Mouse (Mus musculus) ovary, adult 18-20 months (tissue): ENCODE measurements around the gene Grasp.

Source experiments
- DNase-seq: peaks from one replicate; pipeline ENCODE4 v3.0.0; 2022; ENCODE audit warnings: low spot score, mixed read lengths

The Grasp gene

GRCm38 (mm10) chr15:101194951-101195823 lies 28.8 kb upstream of the Grasp start:
- no peak for DNase-seq

GRCm38 (mm10) chr15:101196079-101196795 lies 27.8 kb upstream of the Grasp start:
- DNase-seq: no peak

- no peak for DNase-seq
Measured at GRCm38 (mm10) chr15:101196961-101197360, 27.0 kb upstream of the Grasp start.

GRCm38 (mm10) chr15:101197497-101198179 lies 26.4 kb upstream of the Grasp start:
- DNase-seq: no peak

- peak; percentile 48 for DNase-seq
Measured at GRCm38 (mm10) chr15:101198218-101198617, 25.8 kb upstream of the Grasp start.

- DNase-seq: no peak
Measured at GRCm38 (mm10) chr15:101198850-101199249, 25.1 kb upstream of the Grasp start.

GRCm38 (mm10) chr15:101200777-101201295 lies 23.2 kb upstream of the Grasp start:
- DNase-seq: no peak

GRCm38 (mm10) chr15:101201414-101201813 lies 22.6 kb upstream of the Grasp start:
- DNase-seq: no peak

GRCm38 (mm10) chr15:101203673-101204072 lies 20.3 kb upstream of the Grasp start:
- DNase-seq: no peak

GRCm38 (mm10) chr15:101204781-101205180 lies 19.2 kb upstream of the Grasp start:
- DNase-seq: no peak

- DNase-seq: no peak
Measured at GRCm38 (mm10) chr15:101210228-101210627, 13.8 kb upstream of the Grasp start.

GRCm38 (mm10) chr15:101210998-101211613 lies 12.9 kb upstream of the Grasp start:
- DNase-seq: no peak

- no peak for DNase-seq
Measured at GRCm38 (mm10) chr15:101212435-101212834, 11.6 kb upstream of the Grasp start.

GRCm38 (mm10) chr15:101215136-101215535 lies 8.9 kb upstream of the Grasp start:
- DNase-seq: no peak

GRCm38 (mm10) chr15:101216036-101216435 lies 8.0 kb upstream of the Grasp start:
- DNase-seq: no peak

- DNase-seq: no peak
Measured at GRCm38 (mm10) chr15:101220905-101221297, 3.1 kb upstream of the Grasp start.

- DNase-seq: peak; percentile 78
Measured at GRCm38 (mm10) chr15:101221298-101222104, 2.5 kb upstream of the Grasp start.

- no peak for DNase-seq
Measured at GRCm38 (mm10) chr15:101222897-101223482, 998 bp upstream of the Grasp start.

GRCm38 (mm10) chr15:101223596-101223995 lies 392 bp upstream of the Grasp start:
- no peak for DNase-seq

- no peak for DNase-seq
Measured at GRCm38 (mm10) chr15:101224977-101225376, 989 bp downstream of the Grasp start.

- DNase-seq: peak; percentile 49
Measured at GRCm38 (mm10) chr15:101227971-101228370, 4.0 kb downstream of the Grasp start.
